Mouse (Mus musculus): Measurements from ENCODE around the gene Zbtb3. TPM values are rescaled to one million over a fixed set of nuclear protein-coding genes. Genes with fewer than 3 reads are reported as not detected.

Zbtb3 gene
- 6.0 and 6.7 TPM in 2 replicates for polyA plus RNA-seq (2015; fragmentation: Nextera tagmentation; extraction: Ambion mirVana)

GRCm38 (mm10) chr19:8802130-8802821 lies at the start of gene Zbtb3:
Zbtb3 (plus strand) TSS chr19:8802555.
- peak within 1 kb of the TSS; percentile 73 for H3K4me2 ChIP-seq (replicated peaks)
- H3K27ac ChIP-seq: peak within 1 kb of the TSS; percentile 84
- no peaks in the 10 kb centered on the region for H3K27me3 ChIP-seq
- peak within 1 kb of the TSS; percentile 56 for H3K4me3 ChIP-seq
- under 1% methylated on average over 30 of the region's 30 CpGs for whole genome bisulfite sequencing
- peaks cover 37% of the 10 kb centered on the region for H3K36me3 ChIP-seq
- H3K4me1 ChIP-seq: peaks cover 18% of the 10 kb centered on the region
- H3K9ac ChIP-seq: peak within 1 kb of the TSS; percentile 61
- H3K9me3 ChIP-seq: no peaks in the 10 kb centered on the region
- ATAC-seq (ENCODE audit: low FRiP score, low read depth): peak; percentile 97

GRCm38 (mm10) chr19:8755652-8756051 lies 46.7 kb upstream of the Zbtb3 start:
- 88% methylated on average over 3 of the region's 3 CpGs for WGBS

GRCm38 (mm10) chr19:8756635-8757387 lies 45.5 kb upstream of the Zbtb3 start, which contains the start of gene Nxf1:
Nxf1 (plus strand) TSS chr19:8757073.
- Histone ChIP-seq H3K9me3 (no peaks in the 10 kb centered on the region), H3K27ac (peak within 1 kb of the TSS; percentile 90), H3K4me1 (peaks cover 28% of the 10 kb centered on the region), H3K27me3 (no peaks in the 10 kb centered on the region), H3K4me3 (peak within 1 kb of the TSS; percentile 98), H3K4me2 (replicated peaks) (peak within 1 kb of the TSS; percentile 86), H3K9ac (peak within 1 kb of the TSS; percentile 95), H3K36me3 (peaks cover 40% of the 10 kb centered on the region)
- under 1% methylated on average over 74 of the region's 75 CpGs for WGBS
- peak; percentile 93 for ATAC-seq (ENCODE audit: low FRiP score, low read depth)

More at GRCm38 (mm10) chr19:8755652-8756051, 46.7 kb upstream of the Zbtb3 start:
- Histone ChIP-seq H3K4me1 (peaks cover 28% of the 10 kb centered on the region), H3K27me3 (no peaks in the 10 kb centered on the region), H3K9me3 (no peaks in the 10 kb centered on the region), H3K36me3 (peaks cover 51% of the 10 kb centered on the region), H3K4me3 (peak overlapping the region; percentile 98; the same call in 1 of the 2 replicates), H3K9ac (no peak overlapping the region), H3K27ac (0 out of 2 replicates have a peak overlapping the region, but pooled peaks have one; percentile 4), H3K4me2 (replicated peaks) (peak overlapping the region; percentile 86)
- no peak for ATAC-seq (ENCODE audit: low FRiP score, low read depth)

GRCm38 (mm10) chr19:8757471-8757998 lies 44.8 kb upstream of the Zbtb3 start:
- 2% methylated on average over 14 of the region's 14 CpGs for WGBS
- no peak for ATAC-seq (ENCODE audit: low FRiP score, low read depth)
- peaks cover 40% of the 10 kb centered on the region for H3K36me3 ChIP-seq
- no peaks in the 10 kb centered on the region for H3K9me3 ChIP-seq
- H3K27ac ChIP-seq: peak overlapping the region; percentile 90
- H3K4me2 ChIP-seq (replicated peaks): peak overlapping the region; percentile 86
- peaks cover 28% of the 10 kb centered on the region for H3K4me1 ChIP-seq
- no peaks in the 10 kb centered on the region for H3K27me3 ChIP-seq
- peak overlapping the region; percentile 95 for H3K9ac ChIP-seq
- H3K4me3 ChIP-seq: peak overlapping the region; percentile 98

- Histone ChIP-seq H3K36me3 (peaks cover 40% of the 10 kb centered on the region), H3K27me3 (no peaks in the 10 kb centered on the region), H3K9me3 (no peaks in the 10 kb centered on the region), H3K4me1 (peaks cover 28% of the 10 kb centered on the region), H3K9ac (no peak overlapping the region), H3K4me2 (replicated peaks) (peak overlapping the region; percentile 86), H3K27ac (no peak overlapping the region), H3K4me3 (no peak overlapping the region)
- WGBS: 85% methylated on average over 2 of the region's 2 CpGs
- ATAC-seq (ENCODE audit: low FRiP score, low read depth): no peak
Measured at GRCm38 (mm10) chr19:8758899-8759298, 43.5 kb upstream of the Zbtb3 start.

GRCm38 (mm10) chr19:8760757-8761156 lies 41.6 kb upstream of the Zbtb3 start:
- peaks cover 5% of the 10 kb centered on the region; the same call in 1 of the 2 replicates for H3K9me3 ChIP-seq
- no peak overlapping the region for H3K9ac ChIP-seq
- peaks cover 19% of the 10 kb centered on the region for H3K4me1 ChIP-seq
- no peak overlapping the region for H3K4me2 ChIP-seq (replicated peaks)
- no peak overlapping the region for H3K27ac ChIP-seq
- no peak overlapping the region for H3K4me3 ChIP-seq
- WGBS: 88% methylated on average over 2 of the region's 2 CpGs
- peaks cover 41% of the 10 kb centered on the region for H3K36me3 ChIP-seq
- no peaks in the 10 kb centered on the region for H3K27me3 ChIP-seq
- no peak for ATAC-seq (ENCODE audit: low FRiP score, low read depth)

GRCm38 (mm10) chr19:8763276-8763675 lies 39.1 kb upstream of the Zbtb3 start:
- Histone ChIP-seq H3K4me1 (peaks cover 8% of the 10 kb centered on the region), H3K4me3 (no peak overlapping the region), H3K27ac (no peak overlapping the region), H3K9me3 (peaks cover 5% of the 10 kb centered on the region; the same call in 1 of the 2 replicates), H3K9ac (no peak overlapping the region), H3K4me2 (replicated peaks) (no peak overlapping the region), H3K27me3 (no peaks in the 10 kb centered on the region), H3K36me3 (peaks cover 64% of the 10 kb centered on the region)
- no peak for ATAC-seq (ENCODE audit: low FRiP score, low read depth)
- 94% methylated on average over 4 of the region's 4 CpGs for WGBS

GRCm38 (mm10) chr19:8765562-8765961 lies 36.8 kb upstream of the Zbtb3 start:
- WGBS: 94% methylated on average over 9 of the region's 9 CpGs
- ATAC-seq (ENCODE audit: low FRiP score, low read depth): no peak
- H3K9me3 ChIP-seq: peaks cover 5% of the 10 kb centered on the region; the same call in 1 of the 2 replicates
- no peak overlapping the region for H3K27ac ChIP-seq
- no peak overlapping the region for H3K4me2 ChIP-seq (replicated peaks)
- peaks cover 86% of the 10 kb centered on the region for H3K36me3 ChIP-seq
- H3K9ac ChIP-seq: no peak overlapping the region
- peaks cover 5% of the 10 kb centered on the region; the same call in 1 of the 2 replicates for H3K4me1 ChIP-seq
- H3K27me3 ChIP-seq: no peaks in the 10 kb centered on the region
- H3K4me3 ChIP-seq: no peak overlapping the region

- Histone ChIP-seq H3K27ac (peak within 1 kb of the TSS; percentile 89), H3K36me3 (peaks cover 68% of the 10 kb centered on the region), H3K27me3 (no peaks in the 10 kb centered on the region), H3K9ac (peak within 1 kb of the TSS; percentile 95), H3K4me3 (peak within 1 kb of the TSS; percentile 78), H3K4me2 (replicated peaks) (peak within 1 kb of the TSS; percentile 77), H3K9me3 (0 out of 2 replicates have a peak, but pooled peaks cover under 1% of the 10 kb centered on the region), H3K4me1 (peaks cover 31% of the 10 kb centered on the region)
- ATAC-seq (ENCODE audit: low FRiP score, low read depth): no peak; the same call in 1 of the 2 replicates
- WGBS: 21% methylated on average over 29 of the region's 29 CpGs
Measured at GRCm38 (mm10) chr19:8770567-8771270, 31.6 kb upstream of the Zbtb3 start, which contains the start of gene Tmem223. Tmem223 (plus strand) TSS chr19:8770996.

- 86% methylated on average over 5 of the region's 5 CpGs for WGBS
- H3K4me2 ChIP-seq (replicated peaks): peak overlapping the region; percentile 95
- H3K36me3 ChIP-seq: peaks cover 50% of the 10 kb centered on the region
- H3K27me3 ChIP-seq: no peaks in the 10 kb centered on the region
- no peak for ATAC-seq (ENCODE audit: low FRiP score, low read depth)
- H3K9ac ChIP-seq: peak overlapping the region; percentile 93
- no peaks in the 10 kb centered on the region for H3K9me3 ChIP-seq
- H3K4me1 ChIP-seq: peaks cover 33% of the 10 kb centered on the region
- H3K27ac ChIP-seq: peak overlapping the region; percentile 98; the same call in 1 of the 2 replicates
- peak overlapping the region; percentile 76 for H3K4me3 ChIP-seq
Measured at GRCm38 (mm10) chr19:8772996-8773395, 29.4 kb upstream of the Zbtb3 start.

- WGBS: 55% methylated on average over 6 of the region's 6 CpGs
- no peaks in the 10 kb centered on the region for H3K27me3 ChIP-seq
- peak overlapping the region; percentile 98; the same call in 1 of the 2 replicates for H3K27ac ChIP-seq
- H3K4me1 ChIP-seq: peaks cover 33% of the 10 kb centered on the region
- peak overlapping the region; percentile 95 for H3K4me2 ChIP-seq (replicated peaks)
- H3K9ac ChIP-seq: peak overlapping the region; percentile 93
- H3K4me3 ChIP-seq: peak overlapping the region; percentile 76
- no peaks in the 10 kb centered on the region for H3K9me3 ChIP-seq
- peaks cover 50% of the 10 kb centered on the region for H3K36me3 ChIP-seq
- ATAC-seq (ENCODE audit: low FRiP score, low read depth): no peak
Measured at GRCm38 (mm10) chr19:8773409-8773808, 28.9 kb upstream of the Zbtb3 start.
